18 mouse cellular contexts compared by ENCODE assay signal in genomic region chr9:62854483-62854882, GRCm38 (mm10). TPM values are rescaled to one million over a fixed set of nuclear protein-coding genes. Genes with fewer than 3 reads are reported as not detected.
A peak's percentile ranks its signal among the peaks of the same experiment; 100 is the strongest.
DNase-seq lines count a peak whose midpoint lies in the region; ATAC-seq and TF ChIP-seq lines count a peak whose summit lies in the region.
"Had no signal": no experiment of that assay in that cellular context is flagged by ENCODE, and none has a peak within 500 bp of the region (broad histone marks: within the 10 kb centered on the region; RNA-seq: fewer than 3 reads in every experiment).

No protein-coding gene starts in this region.

- H3K4me3 ChIP-seq in intestine, embryonic 15.5 days (replicated peaks), result no peak overlapping the region
- no peak overlapping the region for H3K4me3 ChIP-seq in intestine, postnatal 0 days (ENCODE audit: low read depth, low read length)
- no peak overlapping the region for H3K4me3 ChIP-seq in lung, embryonic 15.5 days
- no peak overlapping the region for H3K4me3 ChIP-seq in kidney, embryonic 16.5 days (ENCODE audit: low read length)
- H3K4me3 ChIP-seq in limb, embryonic 10.5 days, result no peak overlapping the region; the same call in 1 of the 2 replicates
- no peak overlapping the region for H3K4me3 ChIP-seq in hindbrain, embryonic 11.5 days (ENCODE audit: low read depth, low read length)
- H3K4me3 ChIP-seq: gastrocnemius, adult 2 months; heart, embryonic 15.5 days; hindbrain, embryonic 13.5 days; layer of hippocampus, adult 2 months; liver, embryonic 15.5 days had no signal

- peaks cover 26% of the 10 kb centered on the region for H3K4me1 ChIP-seq in intestine, embryonic 15.5 days (replicated peaks)
- peaks cover 7% of the 10 kb centered on the region; the same call in 1 of the 2 replicates for H3K4me1 ChIP-seq in intestine, postnatal 0 days (replicated peaks; ENCODE audit: control insufficient read depth, insufficient read depth, low read length)
- H3K4me1 ChIP-seq in lung, embryonic 15.5 days, result peaks cover 43% of the 10 kb centered on the region
- H3K4me1 ChIP-seq in kidney, embryonic 16.5 days (ENCODE audit: insufficient read depth, low read length), result peaks cover 43% of the 10 kb centered on the region
- H3K4me1 ChIP-seq in limb, embryonic 10.5 days, result peaks cover 67% of the 10 kb centered on the region
- H3K4me1 ChIP-seq in hindbrain, embryonic 11.5 days (replicated peaks; ENCODE audit: control insufficient read depth, insufficient read depth, low read length), result peaks cover 5% of the 10 kb centered on the region; the same call in 1 of the 2 replicates

- ATAC-seq in intestine, embryonic 15.5 days, result no peak
- ATAC-seq in intestine, postnatal 0 days, result no peak
- ATAC-seq in lung, embryonic 15.5 days (ENCODE audit: borderline replicate concordance, extremely low read depth, low FRiP score, low TSS enrichment), result no peak
- no peak for ATAC-seq in kidney, embryonic 16.5 days (ENCODE audit: low FRiP score, low TSS enrichment)
- no peak for ATAC-seq in hindbrain, embryonic 11.5 days (ENCODE audit: low FRiP score)
- ATAC-seq: inflammation-experienced regulatory T-cells, adult 6 months had no signal

- peak overlapping the region; percentile 17; the same call in 1 of the 2 replicates for H3K27ac ChIP-seq in intestine, embryonic 15.5 days
- no peak overlapping the region for H3K27ac ChIP-seq in intestine, postnatal 0 days (ENCODE audit: low read depth, low read length)
- peak overlapping the region; percentile 20; the same call in 1 of the 2 replicates for H3K27ac ChIP-seq in lung, embryonic 15.5 days
- H3K27ac ChIP-seq in kidney, embryonic 16.5 days (ENCODE audit: low read length), result peak overlapping the region; percentile 17; the same call in 1 of the 2 replicates
- peak overlapping the region; percentile 70 for H3K27ac ChIP-seq in limb, embryonic 10.5 days
- no peak overlapping the region for H3K27ac ChIP-seq in hindbrain, embryonic 11.5 days (ENCODE audit: low read depth, low read length)
- H3K27ac ChIP-seq: gastrocnemius, adult 2 months; heart, embryonic 15.5 days; hindbrain, embryonic 13.5 days; layer of hippocampus, adult 2 months; liver, embryonic 15.5 days had no signal

- H3K4me2 ChIP-seq in intestine, embryonic 15.5 days (replicated peaks), result no peak overlapping the region
- H3K4me2 ChIP-seq in intestine, postnatal 0 days (replicated peaks; ENCODE audit: low read depth), result no peak overlapping the region
- no peak overlapping the region for H3K4me2 ChIP-seq in lung, embryonic 15.5 days
- H3K4me2 ChIP-seq in kidney, embryonic 16.5 days (replicated peaks; ENCODE audit: low read depth, low read length), result no peak overlapping the region
- H3K4me2 ChIP-seq in hindbrain, embryonic 11.5 days (replicated peaks; ENCODE audit: low read depth, low read length), result no peak overlapping the region
- H3K4me2 ChIP-seq: heart, embryonic 15.5 days; hindbrain, embryonic 13.5 days; liver, embryonic 15.5 days had no signal

- DNase-seq in lung, adult 18-20 months, result no peak
- no peak for DNase-seq in limb, embryonic 10.5 days (ENCODE audit: low spot score)
- DNase-seq in hindbrain, embryonic 11.5 days (ENCODE audit: low spot score), result no peak
- no peak for DNase-seq in yolk sac, embryonic 10.5 days (ENCODE audit: low spot score)
- DNase-seq: cerebellum, adult 2 months; cerebellum, postnatal 36 days; gastrocnemius, adult 2 months; right cerebral cortex, postnatal 4 days; thymus, postnatal 36 days had no signal

- H3K27me3 ChIP-seq in intestine, embryonic 15.5 days (replicated peaks), result no peaks in the 10 kb centered on the region
- H3K27me3 ChIP-seq in intestine, postnatal 0 days (replicated peaks; ENCODE audit: control insufficient read depth, insufficient read depth, low read length), result no peaks in the 10 kb centered on the region
- H3K27me3 ChIP-seq in lung, embryonic 15.5 days, result no peaks in the 10 kb centered on the region
- H3K27me3 ChIP-seq in kidney, embryonic 16.5 days (ENCODE audit: insufficient read depth, low read length), result no peaks in the 10 kb centered on the region
- H3K27me3 ChIP-seq in limb, embryonic 10.5 days (ENCODE audit: low read depth, poor library complexity, severe bottlenecking), result no peaks in the 10 kb centered on the region
- no peaks in the 10 kb centered on the region for H3K27me3 ChIP-seq in hindbrain, embryonic 11.5 days (ENCODE audit: control insufficient read depth, insufficient read depth, low read length)
- H3K27me3 ChIP-seq: heart, embryonic 15.5 days; liver, embryonic 15.5 days had no signal

- TF ChIP-seq CTCF in intestine, postnatal 0 days (IDR thresholded peaks at IDR 0.05; ENCODE audit: low read depth), result no peak

- 31% methylated on average over 4 of the region's 4 CpGs for WGBS in intestine, embryonic 15.5 days
- WGBS in intestine, postnatal 0 days, result 36% methylated on average over 4 of the region's 4 CpGs
- WGBS in lung, embryonic 15.5 days, result 19% methylated on average over 4 of the region's 4 CpGs
- 32% methylated on average over 4 of the region's 4 CpGs for WGBS in kidney, embryonic 16.5 days
- 74% methylated on average over 4 of the region's 4 CpGs for WGBS in limb, embryonic 10.5 days
- WGBS in hindbrain, embryonic 11.5 days, result 76% methylated on average over 4 of the region's 4 CpGs

- H3K9me3 ChIP-seq in intestine, embryonic 15.5 days, result no peaks in the 10 kb centered on the region
- no peaks in the 10 kb centered on the region for H3K9me3 ChIP-seq in intestine, postnatal 0 days (ENCODE audit: control insufficient read depth)
- H3K9me3 ChIP-seq in lung, embryonic 15.5 days, result no peaks in the 10 kb centered on the region
- H3K9me3 ChIP-seq in kidney, embryonic 16.5 days (ENCODE audit: low read length), result no peaks in the 10 kb centered on the region
- H3K9me3 ChIP-seq in limb, embryonic 10.5 days (replicated peaks), result no peaks in the 10 kb centered on the region
- no peaks in the 10 kb centered on the region for H3K9me3 ChIP-seq in hindbrain, embryonic 11.5 days (ENCODE audit: control insufficient read depth, low read length)
- H3K9me3 ChIP-seq: heart, embryonic 15.5 days; hindbrain, embryonic 13.5 days; liver, embryonic 15.5 days had no signal

- H3K36me3 ChIP-seq in intestine, embryonic 15.5 days, result peaks cover 6% of the 10 kb centered on the region
- peaks cover 28% of the 10 kb centered on the region for H3K36me3 ChIP-seq in intestine, postnatal 0 days (ENCODE audit: control insufficient read depth, insufficient read depth)
- peaks cover 4% of the 10 kb centered on the region; the same call in 1 of the 2 replicates for H3K36me3 ChIP-seq in lung, embryonic 15.5 days
- no peaks in the 10 kb centered on the region for H3K36me3 ChIP-seq in kidney, embryonic 16.5 days (ENCODE audit: insufficient read depth, low read length)
- H3K36me3 ChIP-seq in limb, embryonic 10.5 days, result peaks cover 13% of the 10 kb centered on the region
- H3K36me3 ChIP-seq in hindbrain, embryonic 11.5 days (ENCODE audit: control insufficient read depth, insufficient read depth, low read length), result no peaks in the 10 kb centered on the region
- H3K36me3 ChIP-seq: hindbrain, embryonic 13.5 days had no signal

- H3K9ac ChIP-seq in intestine, embryonic 15.5 days, result no peak overlapping the region
- no peak overlapping the region for H3K9ac ChIP-seq in intestine, postnatal 0 days (ENCODE audit: low read depth, low read length)
- H3K9ac ChIP-seq in lung, embryonic 15.5 days, result no peak overlapping the region
- H3K9ac ChIP-seq in kidney, embryonic 16.5 days (replicated peaks; ENCODE audit: low read length), result no peak overlapping the region
- no peak overlapping the region for H3K9ac ChIP-seq in hindbrain, embryonic 11.5 days (ENCODE audit: low read depth, low read length)
- H3K9ac ChIP-seq: heart, embryonic 15.5 days; hindbrain, embryonic 13.5 days; liver, embryonic 15.5 days had no signal

RNA-seq across cellular contexts. Expression of gene Calml4, which starts 3.4 kb away (rescaled TPM):
- polyA plus RNA-seq in intestine, embryonic 15.5 days (2015; fragmentation: Nextera tagmentation; extraction: Ambion mirVana), result 193 and 202 TPM in 2 replicates
- 597 and 634 TPM in 2 replicates for polyA plus RNA-seq in intestine, postnatal 0 days (2015; fragmentation: Nextera tagmentation; extraction: Ambion mirVana)
- 11.8 and 12.8 TPM in 2 replicates for polyA plus RNA-seq in lung, embryonic 15.5 days (2015; fragmentation: Nextera tagmentation; extraction: Ambion mirVana)
- polyA plus RNA-seq in kidney, embryonic 16.5 days (2015; fragmentation: Nextera tagmentation; extraction: Ambion mirVana), result 140 and 154 TPM in 2 replicates
- 3.8 and 4.4 TPM in 2 replicates for polyA plus RNA-seq in limb, embryonic 10.5 days (2016; fragmentation: Nextera tagmentation; extraction: Ambion mirVana)
- 4.5 and 7.5 TPM in 2 replicates for polyA plus RNA-seq in hindbrain, embryonic 11.5 days (2014; fragmentation: Nextera tagmentation; extraction: Ambion mirVana)

RNA-seq across cellular contexts. Expression of gene Cln6, which starts 15.9 kb away (rescaled TPM):
- polyA plus RNA-seq in intestine, embryonic 15.5 days (2015; fragmentation: Nextera tagmentation; extraction: Ambion mirVana), result 29.6 and 30.6 TPM in 2 replicates
- 60.3 and 63.3 TPM in 2 replicates for polyA plus RNA-seq in intestine, postnatal 0 days (2015; fragmentation: Nextera tagmentation; extraction: Ambion mirVana)
- 19.6 and 22.4 TPM in 2 replicates for polyA plus RNA-seq in lung, embryonic 15.5 days (2015; fragmentation: Nextera tagmentation; extraction: Ambion mirVana)
- polyA plus RNA-seq in kidney, embryonic 16.5 days (2015; fragmentation: Nextera tagmentation; extraction: Ambion mirVana), result 26.4 and 31.3 TPM in 2 replicates
- 16.4 and 18.5 TPM in 2 replicates for polyA plus RNA-seq in limb, embryonic 10.5 days (2016; fragmentation: Nextera tagmentation; extraction: Ambion mirVana)
- 7.9 and 8.5 TPM in 2 replicates for polyA plus RNA-seq in hindbrain, embryonic 11.5 days (2014; fragmentation: Nextera tagmentation; extraction: Ambion mirVana)

RNA-seq across cellular contexts. Expression of gene Fem1b, which starts 42.7 kb away (rescaled TPM):
- 16.2 and 16.7 TPM in 2 replicates for polyA plus RNA-seq in intestine, embryonic 15.5 days (2015; fragmentation: Nextera tagmentation; extraction: Ambion mirVana)
- polyA plus RNA-seq in intestine, postnatal 0 days (2015; fragmentation: Nextera tagmentation; extraction: Ambion mirVana), result 8.9 and 9.2 TPM in 2 replicates
- polyA plus RNA-seq in lung, embryonic 15.5 days (2015; fragmentation: Nextera tagmentation; extraction: Ambion mirVana), result 20.8 and 21.7 TPM in 2 replicates
- polyA plus RNA-seq in kidney, embryonic 16.5 days (2015; fragmentation: Nextera tagmentation; extraction: Ambion mirVana), result 23.1 and 23.5 TPM in 2 replicates
- 27.3 and 30.3 TPM in 2 replicates for polyA plus RNA-seq in limb, embryonic 10.5 days (2016; fragmentation: Nextera tagmentation; extraction: Ambion mirVana)
- 46.9 and 53.7 TPM in 2 replicates for polyA plus RNA-seq in hindbrain, embryonic 11.5 days (2014; fragmentation: Nextera tagmentation; extraction: Ambion mirVana)

Comparison
In these comparisons a context has a peak if more than half of its experiments do, and no peak if none do; other contexts are left out.
1. H3K27ac ChIP-seq: peak in intestine, embryonic 15.5 days (single experiment), lung, embryonic 15.5 days (single experiment), kidney, embryonic 16.5 days (single experiment) and limb, embryonic 10.5 days (single experiment); none in intestine, postnatal 0 days (single experiment) and hindbrain, embryonic 11.5 days (single experiment).
2. RNA of gene Calml4, which starts 3.4 kb away (polyA plus RNA-seq): 597 to 634 TPM in intestine, postnatal 0 days, 193 to 202 TPM in intestine, embryonic 15.5 days and 140 to 154 TPM in kidney, embryonic 16.5 days; 11.8 to 12.8 TPM in lung, embryonic 15.5 days, 4.5 to 7.5 TPM in hindbrain, embryonic 11.5 days and 3.8 to 4.4 TPM in limb, embryonic 10.5 days; every median in the first group is over 10 times any median in the second.